Mouse (Mus musculus): ENCODE data around the gene Gm11115. TPM values are rescaled to one million over a fixed set of nuclear protein-coding genes. Genes with fewer than 3 reads are reported as not detected.

Gene Gm11115
- not detected in 2 replicates for polyA plus RNA-seq (2015; fragmentation: Nextera tagmentation; extraction: Ambion mirVana)

GRCm38 (mm10) chr5:88153999-88154398, at the start of gene Gm11115:
Gm11115 (minus strand) TSS chr5:88154099.

GRCm38 (mm10) chr5:88111430-88111829, 42.5 kb downstream of the Gm11115 start, which contains the start of gene Gm11116:
Gm11116 (minus strand) TSS chr5:88111530.

Other genes with a start within 250 kb of the Gm11115 start
- 0.22 and 0.24 TPM in 2 replicates for gene Csn3, start 228.5 kb downstream of the Gm11115 start, polyA plus RNA-seq (2015; fragmentation: Nextera tagmentation; extraction: Ambion mirVana)
- gene 2310003L06Rik, start 184.6 kb downstream of the Gm11115 start, polyA plus RNA-seq (2015; fragmentation: Nextera tagmentation; extraction: Ambion mirVana) = not detected in 2 replicates
- not detected in 2 replicates for gene Gm28434, start 184.6 kb downstream of the Gm11115 start, polyA plus RNA-seq (2015; fragmentation: Nextera tagmentation; extraction: Ambion mirVana)
- not detected in 2 replicates for gene Cabs1, start 174.7 kb downstream of the Gm11115 start, polyA plus RNA-seq (2015; fragmentation: Nextera tagmentation; extraction: Ambion mirVana)
- gene Smr3a, start 151.6 kb downstream of the Gm11115 start, polyA plus RNA-seq (2015; fragmentation: Nextera tagmentation; extraction: Ambion mirVana) = not detected in 2 replicates
- gene Smr2, start 67.5 kb downstream of the Gm11115 start, polyA plus RNA-seq (2015; fragmentation: Nextera tagmentation; extraction: Ambion mirVana) = not detected in 2 replicates
- gene Gm11116, start 42.6 kb downstream of the Gm11115 start, polyA plus RNA-seq (2015; fragmentation: Nextera tagmentation; extraction: Ambion mirVana) = not detected in 2 replicates
- gene Gm7714, start 114.8 kb upstream of the Gm11115 start, polyA plus RNA-seq (2015; fragmentation: Nextera tagmentation; extraction: Ambion mirVana) = not detected in 2 replicates
- gene Prol1, start 163.2 kb upstream of the Gm11115 start, polyA plus RNA-seq (2015; fragmentation: Nextera tagmentation; extraction: Ambion mirVana) = not detected in 2 replicates
- not detected in 2 replicates for gene Amtn, start 222.0 kb upstream of the Gm11115 start, polyA plus RNA-seq (2015; fragmentation: Nextera tagmentation; extraction: Ambion mirVana)